Mouse (Mus musculus) gastrocnemius, postnatal 10 days (tissue): ENCODE data around the gene Tsc22d4. TPM values are rescaled to one million over a fixed set of nuclear protein-coding genes. Genes with fewer than 3 reads are reported as not detected.
"Not testable (repeated sequence)": the region's sequence is repeated elsewhere in the genome, so short reads cannot be mapped to it uniquely, and the experiment has no call there.

Experiments used
- DNase-seq: peaks from one replicate; pipeline ENCODE4 v3.0.0; 2021; ENCODE audit warnings: mixed read lengths
- total RNA-seq, 2 experiments: library from RNA; stranded (reverse); gene quantifications; 2 replicates each; pipeline ENCODE4 v1.2.3; 2021

Gene Tsc22d4
- total RNA-seq, 2 experiments from 2014 or later: 189 to 203 TPM

GRCm38 (mm10) chr5:137741023-137741931 is 4.3 kb upstream of the Tsc22d4 start, which contains the start of gene Nyap1:
Nyap1 (minus strand) TSS chr5:137741607.
- DNase-seq: peak; percentile 82

GRCm38 (mm10) chr5:137742048-137742447 is 3.5 kb upstream of the Tsc22d4 start:
- no peak for DNase-seq

- DNase-seq: no peak
Observed at GRCm38 (mm10) chr5:137742836-137743235, 2.7 kb upstream of the Tsc22d4 start.

GRCm38 (mm10) chr5:137744197-137744596 is 1.3 kb upstream of the Tsc22d4 start:
- DNase-seq: no peak

GRCm38 (mm10) chr5:137746282-137746850 is 836 bp downstream of the Tsc22d4 start:
- peak; percentile 75 for DNase-seq

GRCm38 (mm10) chr5:137746851-137747325 is 1.4 kb downstream of the Tsc22d4 start:
- no peak for DNase-seq

GRCm38 (mm10) chr5:137747326-137747961 is 1.9 kb downstream of the Tsc22d4 start:
- peak; percentile 52 for DNase-seq

GRCm38 (mm10) chr5:137748130-137748770 is 2.7 kb downstream of the Tsc22d4 start:
- no peak for DNase-seq

GRCm38 (mm10) chr5:137749196-137749836 is 3.8 kb downstream of the Tsc22d4 start:
- no peak for DNase-seq

GRCm38 (mm10) chr5:137750212-137750611 is 4.7 kb downstream of the Tsc22d4 start:
- not testable (repeated sequence) for DNase-seq

GRCm38 (mm10) chr5:137751221-137751887 is 5.8 kb downstream of the Tsc22d4 start:
- DNase-seq: no peak

GRCm38 (mm10) chr5:137751988-137752387 is 6.5 kb downstream of the Tsc22d4 start:
- no peak for DNase-seq

GRCm38 (mm10) chr5:137753111-137753832 is 7.7 kb downstream of the Tsc22d4 start:
- DNase-seq: no peak

- no peak for DNase-seq
Observed at GRCm38 (mm10) chr5:137755425-137755824, 9.9 kb downstream of the Tsc22d4 start.

- DNase-seq: no peak
Observed at GRCm38 (mm10) chr5:137756106-137756505, 10.6 kb downstream of the Tsc22d4 start.

GRCm38 (mm10) chr5:137756882-137757661 is 11.5 kb downstream of the Tsc22d4 start:
- peak; percentile 88 for DNase-seq

GRCm38 (mm10) chr5:137757887-137758286 is 12.4 kb downstream of the Tsc22d4 start:
- DNase-seq: no peak

- no peak for DNase-seq
Observed at GRCm38 (mm10) chr5:137758921-137759534, 13.5 kb downstream of the Tsc22d4 start.

GRCm38 (mm10) chr5:137759971-137760412 is 14.5 kb downstream of the Tsc22d4 start:
- peak; percentile 88 for DNase-seq
